Comparison of ENCODE assay signal across 9 mouse cellular contexts in the genomic region with DNA sequence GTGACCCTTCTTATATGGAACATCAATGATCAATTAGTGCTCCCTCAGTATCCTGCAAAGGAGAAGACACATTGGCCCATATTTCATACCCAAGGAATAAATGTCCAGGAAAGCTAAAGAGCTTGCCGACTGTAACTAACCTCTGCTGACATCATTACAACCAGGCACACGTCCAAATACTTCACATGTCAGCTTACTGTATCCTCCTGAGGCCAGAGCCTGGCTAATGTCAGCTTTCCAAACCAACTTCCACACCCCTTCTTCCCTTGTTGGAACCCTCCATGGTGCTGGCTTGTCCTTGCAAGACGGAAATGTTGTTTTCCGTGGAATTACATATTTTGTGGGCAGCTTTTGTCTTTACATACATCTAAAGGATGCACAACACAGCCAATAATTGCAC.
DNase-seq lines count a peak whose midpoint lies in the region; ATAC-seq lines count a peak whose summit lies in the region.
"Had no signal": no experiment of that assay in that cellular context is flagged by ENCODE, and none has a peak within 500 bp of the region (broad histone marks: within the 10 kb centered on the region; RNA-seq: fewer than 3 reads in every experiment).

No protein-coding gene starts in this region.

- H3K4me3 ChIP-seq in forebrain, embryonic 13.5 days, result no peak overlapping the region
- H3K4me3 ChIP-seq: liver, embryonic 13.5 days had no signal

- H3K9ac ChIP-seq in forebrain, embryonic 13.5 days, result no peak overlapping the region
- H3K9ac ChIP-seq: liver, embryonic 13.5 days had no signal

- H3K9me3 ChIP-seq in forebrain, embryonic 13.5 days (replicated peaks), result no peaks in the 10 kb centered on the region
- H3K9me3 ChIP-seq: liver, embryonic 13.5 days had no signal

- no peak for DNase-seq in cerebellum, adult 9-11 months
- DNase-seq in kidney, postnatal 10 days, result peak; percentile 42
- no peak for DNase-seq in kidney, adult 9 months
- DNase-seq in MN1 (ENCODE audit: low spot score), result peak; percentile 63
- DNase-seq in fibroblast of lung, adult 2 months (ENCODE audit: low read depth), result peak; percentile 49
- no peak for DNase-seq in testis, postnatal 14 days (ENCODE audit: low spot score)
- DNase-seq: liver, embryonic 13.5 days had no signal

- WGBS in forebrain, embryonic 13.5 days, result 78% methylated on average over 4 of the region's 4 CpGs

- peak; percentile 69 for ATAC-seq in cerebellum, adult (ENCODE audit: insufficient number of reproducible peaks, low FRiP score, low TSS enrichment)
- no peak for ATAC-seq in forebrain, embryonic 13.5 days

- H3K36me3 ChIP-seq in forebrain, embryonic 13.5 days (ENCODE audit: poor library complexity, severe bottlenecking), result no peaks in the 10 kb centered on the region
- H3K36me3 ChIP-seq: liver, embryonic 13.5 days had no signal

- no peak overlapping the region for H3K27ac ChIP-seq in forebrain, embryonic 13.5 days
- H3K27ac ChIP-seq: liver, embryonic 13.5 days had no signal

- H3K4me2 ChIP-seq in forebrain, embryonic 13.5 days, result no peak overlapping the region
- H3K4me2 ChIP-seq: liver, embryonic 13.5 days had no signal

- 0 out of 2 replicates have a peak, but pooled peaks cover 7% of the 10 kb centered on the region for H3K4me1 ChIP-seq in forebrain, embryonic 13.5 days
- H3K4me1 ChIP-seq: liver, embryonic 13.5 days had no signal

- no peaks in the 10 kb centered on the region for H3K27me3 ChIP-seq in forebrain, embryonic 13.5 days
- H3K27me3 ChIP-seq: liver, embryonic 13.5 days had no signal

Comparison
In these comparisons a context has a peak if more than half of its experiments do, and no peak if none do; other contexts are left out.
1. DNase-seq: peak in kidney, postnatal 10 days (single experiment), MN1 (single experiment) and fibroblast of lung, adult 2 months (single experiment); none in cerebellum, adult 9-11 months (single experiment), kidney, adult 9 months (single experiment) and testis, postnatal 14 days (single experiment).